Mouse (Mus musculus): ENCODE measurements around the gene Ticam1. TPM values are rescaled to one million over a fixed set of nuclear protein-coding genes. Genes with fewer than 3 reads are reported as not detected.
A peak's percentile ranks its signal among the peaks of the same experiment; 100 is the strongest.

Gene Ticam1
- polyA plus RNA-seq (2016; fragmentation: Nextera tagmentation; extraction: Ambion mirVana) = 6.8 and 9.5 TPM in 2 replicates

GRCm38 (mm10) chr17:56276643-56277566 lies at the start of gene Ticam1:
Ticam1 (minus strand) TSS chr17:56276786.
- peak within 1 kb of the TSS; percentile 67 for H3K4me3 ChIP-seq
- H3K27ac ChIP-seq = peak within 1 kb of the TSS; percentile 89
- peak; percentile 99 for DNase-seq (ENCODE audit: low spot score)
- H3K4me1 ChIP-seq = peaks cover 51% of the 10 kb centered on the region
- no peaks in the 10 kb centered on the region for H3K9me3 ChIP-seq
- H3K36me3 ChIP-seq = peaks cover 57% of the 10 kb centered on the region
- 6% methylated on average over 18 of the region's 21 CpGs for WGBS
- H3K27me3 ChIP-seq (ENCODE audit: insufficient read depth, poor library complexity, severe bottlenecking) = no peaks in the 10 kb centered on the region

- peak within 1 kb of the TSS; percentile 93 for H3K4me3 ChIP-seq
- H3K27ac ChIP-seq = peak within 1 kb of the TSS; percentile 97
- H3K9me3 ChIP-seq = no peaks in the 10 kb centered on the region
- H3K36me3 ChIP-seq = peaks cover 27% of the 10 kb centered on the region
- peaks cover 35% of the 10 kb centered on the region for H3K4me1 ChIP-seq
- no peaks in the 10 kb centered on the region for H3K27me3 ChIP-seq (ENCODE audit: insufficient read depth, poor library complexity, severe bottlenecking)
- WGBS = under 1% methylated on average over 55 of the region's 57 CpGs
- DNase-seq (ENCODE audit: low spot score) = peak; percentile 100
Observed at GRCm38 (mm10) chr17:56325450-56326152, 49.0 kb upstream of the Ticam1 start, which contains the start of gene Kdm4b. Kdm4b (plus strand) TSS chr17:56326062.

GRCm38 (mm10) chr17:56324419-56324818 lies 47.8 kb upstream of the Ticam1 start:
- H3K27me3 ChIP-seq (ENCODE audit: insufficient read depth, poor library complexity, severe bottlenecking) = no peaks in the 10 kb centered on the region
- no peak overlapping the region for H3K4me3 ChIP-seq
- 80% methylated on average over 3 of the region's 3 CpGs for WGBS
- no peak overlapping the region for H3K27ac ChIP-seq
- peaks cover 25% of the 10 kb centered on the region for H3K4me1 ChIP-seq
- DNase-seq (ENCODE audit: low spot score) = no peak
- H3K36me3 ChIP-seq = peaks cover 39% of the 10 kb centered on the region
- H3K9me3 ChIP-seq = no peaks in the 10 kb centered on the region

GRCm38 (mm10) chr17:56309191-56309945 lies 32.8 kb upstream of the Ticam1 start:
- Histone ChIP-seq H3K9me3 (no peaks in the 10 kb centered on the region), H3K27ac (no peak overlapping the region), H3K27me3 (ENCODE audit: insufficient read depth, poor library complexity, severe bottlenecking) (no peaks in the 10 kb centered on the region), H3K4me3 (no peak overlapping the region), H3K4me1 (peaks cover 35% of the 10 kb centered on the region), H3K36me3 (peaks cover 94% of the 10 kb centered on the region)
- no peak for DNase-seq (ENCODE audit: low spot score)
- WGBS = 93% methylated on average over 15 of the region's 15 CpGs

- no peaks in the 10 kb centered on the region for H3K9me3 ChIP-seq
- H3K4me3 ChIP-seq = no peak overlapping the region
- H3K36me3 ChIP-seq = peaks cover 81% of the 10 kb centered on the region
- WGBS = 85% methylated on average over 6 of the region's 6 CpGs
- no peak overlapping the region for H3K27ac ChIP-seq
- H3K27me3 ChIP-seq (ENCODE audit: insufficient read depth, poor library complexity, severe bottlenecking) = no peaks in the 10 kb centered on the region
- DNase-seq (ENCODE audit: low spot score) = no peak
- peaks cover 38% of the 10 kb centered on the region for H3K4me1 ChIP-seq
Observed at GRCm38 (mm10) chr17:56308088-56308487, 31.5 kb upstream of the Ticam1 start.

GRCm38 (mm10) chr17:56305826-56306225 lies 29.2 kb upstream of the Ticam1 start:
- H3K36me3 ChIP-seq = peaks cover 59% of the 10 kb centered on the region
- DNase-seq (ENCODE audit: low spot score) = no peak
- H3K4me3 ChIP-seq = peak overlapping the region; percentile 82
- peaks cover 50% of the 10 kb centered on the region for H3K4me1 ChIP-seq
- 74% methylated on average over 8 of the region's 8 CpGs for WGBS
- no peaks in the 10 kb centered on the region for H3K9me3 ChIP-seq
- peak overlapping the region; percentile 88; the same call in 1 of the 2 replicates for H3K27ac ChIP-seq
- no peaks in the 10 kb centered on the region for H3K27me3 ChIP-seq (ENCODE audit: insufficient read depth, poor library complexity, severe bottlenecking)

- no peaks in the 10 kb centered on the region for H3K9me3 ChIP-seq
- H3K27me3 ChIP-seq (ENCODE audit: insufficient read depth, poor library complexity, severe bottlenecking) = no peaks in the 10 kb centered on the region
- H3K4me1 ChIP-seq = peaks cover 50% of the 10 kb centered on the region
- H3K27ac ChIP-seq = peak overlapping the region; percentile 88
- WGBS = 38% methylated on average over 9 of the region's 9 CpGs
- H3K4me3 ChIP-seq = peak overlapping the region; percentile 82
- peaks cover 52% of the 10 kb centered on the region for H3K36me3 ChIP-seq
- no peak for DNase-seq (ENCODE audit: low spot score)
Observed at GRCm38 (mm10) chr17:56305156-56305555, 28.6 kb upstream of the Ticam1 start.

- no peaks in the 10 kb centered on the region for H3K9me3 ChIP-seq
- peak overlapping the region; percentile 88 for H3K27ac ChIP-seq
- H3K4me1 ChIP-seq = peaks cover 50% of the 10 kb centered on the region
- no peaks in the 10 kb centered on the region for H3K27me3 ChIP-seq (ENCODE audit: insufficient read depth, poor library complexity, severe bottlenecking)
- 21% methylated on average over 11 of the region's 11 CpGs for WGBS
- H3K36me3 ChIP-seq = peaks cover 48% of the 10 kb centered on the region
- DNase-seq (ENCODE audit: low spot score) = no peak
- H3K4me3 ChIP-seq = peak overlapping the region; percentile 82
Observed at GRCm38 (mm10) chr17:56304718-56305117, 28.1 kb upstream of the Ticam1 start.

- DNase-seq (ENCODE audit: low spot score) = peak; percentile 99
- Histone ChIP-seq H3K4me3 (peak overlapping the region; percentile 82), H3K36me3 (peaks cover 41% of the 10 kb centered on the region), H3K27ac (peak overlapping the region; percentile 88), H3K4me1 (peaks cover 50% of the 10 kb centered on the region), H3K9me3 (no peaks in the 10 kb centered on the region), H3K27me3 (ENCODE audit: insufficient read depth, poor library complexity, severe bottlenecking) (no peaks in the 10 kb centered on the region)
- WGBS = under 1% methylated on average over 68 of the region's 68 CpGs
Observed at GRCm38 (mm10) chr17:56303847-56304586, 27.4 kb upstream of the Ticam1 start.

- DNase-seq (ENCODE audit: low spot score) = peak; percentile 98
- peak within 1 kb of the TSS; percentile 82 for H3K4me3 ChIP-seq
- H3K27ac ChIP-seq = peak within 1 kb of the TSS; percentile 88
- peaks cover 50% of the 10 kb centered on the region for H3K4me1 ChIP-seq
- WGBS = under 1% methylated on average over 43 of the region's 43 CpGs
- H3K9me3 ChIP-seq = no peaks in the 10 kb centered on the region
- H3K36me3 ChIP-seq = peaks cover 34% of the 10 kb centered on the region
- no peaks in the 10 kb centered on the region for H3K27me3 ChIP-seq (ENCODE audit: insufficient read depth, poor library complexity, severe bottlenecking)
Observed at GRCm38 (mm10) chr17:56303160-56303846, 26.7 kb upstream of the Ticam1 start, which contains the start of gene Uhrf1. Uhrf1 (plus strand) TSS chr17:56303321.

GRCm38 (mm10) chr17:56302363-56302996 lies 25.9 kb upstream of the Ticam1 start:
- 32% methylated on average over 13 of the region's 13 CpGs for WGBS
- H3K27ac ChIP-seq = peak overlapping the region; percentile 88
- peak; percentile 91 for DNase-seq (ENCODE audit: low spot score)

More at GRCm38 (mm10) chr17:56302363-56302996, 25.9 kb upstream of the Ticam1 start:
- Histone ChIP-seq H3K4me1 (peaks cover 43% of the 10 kb centered on the region), H3K9me3 (no peaks in the 10 kb centered on the region), H3K27me3 (ENCODE audit: insufficient read depth, poor library complexity, severe bottlenecking) (no peaks in the 10 kb centered on the region), H3K36me3 (peaks cover 25% of the 10 kb centered on the region), H3K4me3 (peak overlapping the region; percentile 82)

All from heart, embryonic 10.5 days (tissue).